Mouse (Mus musculus) layer of hippocampus, adult 9-11 months (tissue): ENCODE results near the gene 5730480H06Rik.
A peak's percentile ranks its signal among the peaks of the same experiment; 100 is the strongest.

ENCODE experiments used
- DNase-seq: peaks from one replicate; pipeline ENCODE4 v3.0.0; 2022

The 5730480H06Rik gene

DNA sequence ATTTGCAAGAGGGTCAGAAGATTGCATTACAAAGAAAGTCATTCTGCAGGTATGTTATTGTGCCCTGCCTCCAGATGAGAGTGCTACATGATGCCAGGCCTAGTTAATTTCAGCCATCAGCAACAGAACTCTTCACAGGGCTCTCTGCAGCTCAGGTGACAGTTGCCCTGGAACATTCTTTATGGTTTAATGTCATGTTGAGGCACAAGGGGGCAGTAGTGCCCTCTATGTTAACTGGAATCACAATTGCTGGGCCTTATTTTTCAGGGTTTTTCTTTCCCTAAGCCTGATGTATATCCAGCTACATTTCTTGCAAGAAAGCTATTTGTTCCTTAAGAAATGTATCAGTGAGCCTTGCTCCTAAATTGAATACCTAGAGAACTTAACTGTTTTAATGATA is 102.7 kb downstream of the 5730480H06Rik start:
- no peak for DNase-seq

DNA sequence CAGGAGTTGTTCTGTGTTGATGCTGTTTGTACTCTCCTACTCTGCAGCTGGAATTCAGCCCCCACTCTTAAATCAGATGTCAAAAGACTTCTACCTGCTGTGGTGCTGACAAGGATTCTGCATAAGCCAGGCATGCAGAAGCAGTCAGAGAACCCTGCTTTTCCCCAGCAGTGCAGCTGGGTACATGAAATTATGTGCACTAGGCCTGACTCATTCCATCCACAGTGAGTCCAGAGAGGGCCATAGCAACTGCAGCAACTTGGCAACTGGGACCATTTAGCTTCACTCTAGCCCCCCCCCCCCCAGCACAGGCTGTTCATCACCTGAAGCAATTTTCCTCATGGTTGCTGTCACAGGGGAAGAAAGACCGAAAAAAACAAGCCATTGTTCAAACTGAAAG is 121.1 kb downstream of the 5730480H06Rik start:
- DNase-seq, result no peak

DNA sequence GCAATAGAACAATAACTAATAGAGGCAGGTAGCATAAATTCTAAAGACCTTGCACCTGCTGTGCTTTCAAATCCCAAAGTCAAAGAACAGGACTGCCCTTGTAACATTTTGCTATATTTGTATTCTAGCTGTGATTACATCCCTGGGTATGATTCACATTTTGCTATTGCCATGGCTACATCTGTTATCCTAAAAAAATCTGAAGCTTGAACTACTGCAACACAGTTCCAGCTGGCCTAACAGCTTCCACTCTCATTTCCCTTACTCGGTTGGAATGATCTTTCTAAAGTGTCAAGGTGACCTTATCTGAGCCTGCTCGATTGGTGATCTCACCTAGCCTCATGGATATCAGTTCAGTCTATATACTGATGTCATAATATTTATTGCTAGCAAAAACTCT is 132.5 kb downstream of the 5730480H06Rik start:
- DNase-seq, result peak; percentile 41
